Mouse (Mus musculus): ENCODE data around the gene Map3k5. TPM values are rescaled to one million over a fixed set of nuclear protein-coding genes. Genes with fewer than 3 reads are reported as not detected.

Gene Map3k5
- polyA plus RNA-seq, 1 experiment from 2014 or later = 1.3 TPM

DNA sequence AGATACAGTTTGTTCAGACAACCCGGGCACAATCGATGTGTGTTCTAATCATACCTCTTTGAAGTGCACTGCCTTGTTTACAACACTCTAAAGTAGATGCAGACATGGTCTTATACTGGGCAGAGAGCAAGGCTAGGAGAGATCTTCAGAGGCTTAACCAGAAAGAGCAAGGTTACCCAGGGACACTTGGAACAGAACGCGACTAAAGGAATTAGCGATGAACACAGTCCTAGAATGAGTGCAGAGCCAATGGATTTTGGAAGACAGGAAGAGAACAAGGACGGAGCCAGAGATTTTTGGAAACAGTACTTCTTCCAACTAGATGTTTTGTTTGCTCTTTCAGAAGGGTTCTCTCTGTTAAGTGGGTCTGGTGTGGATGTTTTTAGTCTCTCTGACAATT lies 137.4 kb downstream of the Map3k5 start:
- H3K9ac ChIP-seq = no peak overlapping the region
- no peaks in the 10 kb centered on the region for H3K9me3 ChIP-seq (replicated peaks)
- H3K4me3 ChIP-seq = no peak overlapping the region
- H3K27ac ChIP-seq = no peak overlapping the region
- WGBS (ENCODE audit: insufficient replicate concordance) = 86% methylated on average over 6 of the region's 6 CpGs
- no peaks in the 10 kb centered on the region for H3K36me3 ChIP-seq
- H3K27me3 ChIP-seq (replicated peaks) = no peaks in the 10 kb centered on the region
- H3K4me2 ChIP-seq = no peak overlapping the region
- H3K4me1 ChIP-seq = peaks cover 5% of the 10 kb centered on the region; the same call in 1 of the 2 replicates
- no peak for ATAC-seq

DNA sequence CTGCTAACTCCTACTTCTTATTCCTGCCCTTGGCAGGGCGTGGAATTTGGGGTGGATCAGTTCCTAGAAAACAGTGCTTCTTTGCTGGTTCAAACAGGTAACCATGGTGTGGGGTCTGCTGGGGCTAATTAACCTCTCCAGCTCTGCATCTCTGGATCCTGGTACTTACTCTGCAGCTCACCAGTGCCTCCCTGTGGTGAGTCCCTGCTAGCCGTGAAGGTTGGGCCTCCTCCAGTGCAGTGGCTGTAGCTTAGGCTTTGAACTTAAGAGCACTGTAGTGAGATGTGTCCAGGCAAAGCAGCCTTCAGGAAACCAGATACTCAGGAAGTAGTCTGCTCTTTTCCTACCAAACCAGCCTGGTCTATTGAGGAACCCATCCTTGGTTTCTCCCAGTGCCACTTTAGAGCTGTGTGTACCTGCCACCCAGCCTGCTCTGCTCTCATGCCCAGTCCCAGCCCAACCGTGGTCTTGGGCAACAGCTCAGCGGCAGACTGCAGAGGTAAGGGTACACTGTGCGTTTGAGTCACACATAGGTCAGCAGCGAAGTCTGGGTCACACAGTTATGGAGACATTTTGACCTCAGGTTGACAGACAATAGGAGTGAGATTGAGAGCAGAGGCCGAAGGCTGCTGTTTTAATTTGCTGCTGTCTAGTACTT lies 139.1 kb downstream of the Map3k5 start:
- Histone ChIP-seq H3K4me2 (no peak overlapping the region), H3K4me3 (no peak overlapping the region), H3K36me3 (no peaks in the 10 kb centered on the region), H3K27me3 (replicated peaks) (no peaks in the 10 kb centered on the region), H3K27ac (no peak overlapping the region), H3K9ac (no peak overlapping the region), H3K4me1 (peaks cover 11% of the 10 kb centered on the region; the same call in 1 of the 2 replicates), H3K9me3 (replicated peaks) (no peaks in the 10 kb centered on the region)
- ATAC-seq = peak; percentile 40; the same call in 1 of the 2 replicates
- 61% methylated on average over 7 of the region's 7 CpGs for WGBS (ENCODE audit: insufficient replicate concordance)

DNA sequence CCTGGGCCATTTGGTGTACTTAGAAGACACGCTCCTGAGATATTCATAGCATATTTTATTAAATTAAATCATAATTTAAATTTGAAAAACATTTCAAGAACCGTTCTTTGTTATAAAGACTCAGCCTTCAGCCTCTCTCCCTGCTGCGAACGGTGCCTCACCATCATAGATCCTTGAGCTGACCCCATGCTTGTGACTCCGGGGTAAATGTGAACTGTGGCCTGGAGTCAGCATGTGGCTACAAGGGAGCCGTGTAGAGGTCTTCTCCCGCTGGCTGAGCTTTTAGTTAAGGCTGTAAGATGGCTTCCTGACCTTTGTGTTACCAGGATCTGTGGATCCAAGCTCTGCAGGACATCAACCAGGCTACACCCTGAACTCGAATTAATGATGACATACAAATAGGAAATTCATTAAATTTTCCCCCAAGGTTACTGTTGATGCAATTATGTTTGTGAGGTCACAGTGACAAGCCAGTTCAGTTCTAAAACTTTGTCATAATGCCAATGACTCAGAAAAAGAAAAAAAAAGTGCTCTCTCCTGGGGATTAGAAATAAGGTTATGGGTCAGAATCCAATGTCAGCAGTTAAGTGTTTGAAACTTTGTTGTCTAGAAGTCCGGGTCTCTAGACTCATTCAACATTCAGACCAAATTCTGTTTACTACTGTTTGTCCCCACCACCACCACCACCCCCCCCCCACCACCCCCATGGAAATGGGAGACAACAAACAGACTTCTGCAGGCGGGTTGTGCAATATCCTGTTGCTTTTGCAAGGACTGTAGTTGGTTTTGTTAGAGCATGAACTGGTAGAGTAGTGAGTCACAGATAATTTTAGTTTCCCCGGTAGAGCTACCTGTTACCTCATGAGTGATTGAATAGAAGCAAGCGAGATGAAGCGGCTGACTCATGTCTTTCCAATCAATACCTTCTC lies 142.5 kb downstream of the Map3k5 start:
- Histone ChIP-seq H3K27ac (no peak overlapping the region), H3K4me3 (no peak overlapping the region), H3K4me2 (no peak overlapping the region), H3K9me3 (replicated peaks) (no peaks in the 10 kb centered on the region), H3K36me3 (no peaks in the 10 kb centered on the region), H3K27me3 (replicated peaks) (no peaks in the 10 kb centered on the region), H3K9ac (no peak overlapping the region), H3K4me1 (0 out of 2 replicates have a peak, but pooled peaks cover 6% of the 10 kb centered on the region)
- 58% methylated on average over 13 of the region's 13 CpGs for WGBS (ENCODE audit: insufficient replicate concordance)
- no peak for ATAC-seq

DNA sequence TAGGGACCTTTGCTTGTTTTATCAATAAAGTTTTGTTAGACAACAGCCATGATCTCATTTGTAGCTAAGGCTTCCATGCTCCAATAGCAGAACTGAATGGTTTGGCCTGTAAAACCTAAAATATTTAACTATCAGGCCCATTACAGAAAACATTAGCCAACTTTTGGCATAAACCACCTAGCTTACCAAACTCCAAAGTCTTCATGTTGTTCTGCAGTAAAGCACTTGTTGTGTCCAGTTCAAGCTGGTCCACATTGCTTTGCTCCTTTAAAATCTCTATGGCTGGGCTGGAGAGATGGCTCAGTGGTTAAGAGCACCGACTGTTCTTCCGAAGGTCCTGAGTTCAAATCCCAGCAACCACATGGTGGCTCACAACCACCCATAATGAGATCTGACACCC lies 144.1 kb downstream of the Map3k5 start:
- Histone ChIP-seq H3K9me3 (replicated peaks) (no peaks in the 10 kb centered on the region), H3K4me1 (0 out of 2 replicates have a peak, but pooled peaks cover 6% of the 10 kb centered on the region), H3K36me3 (no peaks in the 10 kb centered on the region; the same call in 1 of the 2 replicates), H3K27ac (no peak overlapping the region), H3K4me2 (no peak overlapping the region), H3K9ac (no peak overlapping the region), H3K4me3 (no peak overlapping the region), H3K27me3 (replicated peaks) (no peaks in the 10 kb centered on the region)
- 75% methylated on average over 2 of the region's 2 CpGs for WGBS (ENCODE audit: insufficient replicate concordance)
- ATAC-seq = no peak

DNA sequence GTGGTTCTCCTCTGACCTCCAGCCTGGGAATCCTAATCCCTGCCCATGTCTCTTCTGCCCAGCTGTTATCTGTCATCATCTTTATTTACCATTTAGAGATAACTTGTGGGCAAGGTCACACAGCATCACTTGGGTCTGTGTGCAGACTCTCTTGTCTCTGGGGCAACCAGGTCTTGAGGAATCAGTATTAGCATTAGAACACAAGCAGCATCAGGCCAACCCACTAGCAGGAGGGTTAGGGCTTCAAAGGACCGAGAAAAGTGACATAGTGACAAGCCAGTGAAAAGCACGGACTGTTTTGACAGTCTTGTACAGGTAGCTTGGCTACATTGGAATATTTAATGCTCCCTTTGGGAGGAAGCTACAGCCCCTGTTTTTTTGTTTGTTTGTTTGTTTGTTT lies 153.6 kb downstream of the Map3k5 start:
- no peaks in the 10 kb centered on the region for H3K27me3 ChIP-seq (replicated peaks)
- H3K4me3 ChIP-seq = no peak overlapping the region
- 80% methylated on average over 2 of the region's 2 CpGs for WGBS (ENCODE audit: insufficient replicate concordance)
- no peak for ATAC-seq
- no peaks in the 10 kb centered on the region for H3K9me3 ChIP-seq (replicated peaks)
- H3K27ac ChIP-seq = no peak overlapping the region
- no peaks in the 10 kb centered on the region for H3K36me3 ChIP-seq
- no peak overlapping the region for H3K9ac ChIP-seq
- H3K4me2 ChIP-seq = no peak overlapping the region
- H3K4me1 ChIP-seq = peaks cover 6% of the 10 kb centered on the region; the same call in 1 of the 2 replicates

DNA sequence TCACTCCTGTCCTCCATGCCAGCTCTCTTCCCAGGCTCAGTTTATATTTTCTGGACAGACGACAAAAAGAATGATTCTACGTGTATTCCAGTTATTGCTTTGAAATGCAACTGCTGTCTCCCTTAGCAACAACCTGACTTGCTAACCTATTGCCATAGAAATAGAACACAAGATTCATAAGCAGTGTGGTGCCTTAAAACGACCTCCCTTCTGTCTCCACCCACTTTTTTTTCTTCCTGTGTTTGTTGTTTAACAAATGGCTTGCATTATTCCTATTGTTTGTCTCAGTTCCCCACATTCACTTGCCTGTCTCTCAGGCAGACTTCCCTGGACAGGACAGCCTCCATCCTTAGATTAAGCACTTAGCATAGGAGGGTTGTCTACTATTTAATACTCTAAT lies 154.8 kb downstream of the Map3k5 start:
- Histone ChIP-seq H3K9me3 (replicated peaks) (no peaks in the 10 kb centered on the region), H3K4me1 (peaks cover 6% of the 10 kb centered on the region; the same call in 1 of the 2 replicates), H3K27me3 (replicated peaks) (no peaks in the 10 kb centered on the region), H3K4me3 (no peak overlapping the region), H3K4me2 (no peak overlapping the region), H3K36me3 (no peaks in the 10 kb centered on the region), H3K9ac (no peak overlapping the region), H3K27ac (no peak overlapping the region)
- 55% methylated on average over 3 of the region's 3 CpGs for WGBS (ENCODE audit: insufficient replicate concordance)
- no peak for ATAC-seq

- no peak overlapping the region for H3K4me2 ChIP-seq
- no peak overlapping the region for H3K4me3 ChIP-seq
- H3K36me3 ChIP-seq = no peaks in the 10 kb centered on the region
- H3K27me3 ChIP-seq (replicated peaks) = no peaks in the 10 kb centered on the region
- no peak overlapping the region for H3K27ac ChIP-seq
- H3K9me3 ChIP-seq (replicated peaks) = no peaks in the 10 kb centered on the region
- H3K4me1 ChIP-seq = peaks cover 6% of the 10 kb centered on the region; the same call in 1 of the 2 replicates
- ATAC-seq = no peak
- H3K9ac ChIP-seq = no peak overlapping the region
- WGBS (ENCODE audit: insufficient replicate concordance) = 81% methylated on average over 11 of the region's 11 CpGs
Observed at GRCm38 (mm10) chr10:20090171-20090570, 155.9 kb downstream of the Map3k5 start.

DNA sequence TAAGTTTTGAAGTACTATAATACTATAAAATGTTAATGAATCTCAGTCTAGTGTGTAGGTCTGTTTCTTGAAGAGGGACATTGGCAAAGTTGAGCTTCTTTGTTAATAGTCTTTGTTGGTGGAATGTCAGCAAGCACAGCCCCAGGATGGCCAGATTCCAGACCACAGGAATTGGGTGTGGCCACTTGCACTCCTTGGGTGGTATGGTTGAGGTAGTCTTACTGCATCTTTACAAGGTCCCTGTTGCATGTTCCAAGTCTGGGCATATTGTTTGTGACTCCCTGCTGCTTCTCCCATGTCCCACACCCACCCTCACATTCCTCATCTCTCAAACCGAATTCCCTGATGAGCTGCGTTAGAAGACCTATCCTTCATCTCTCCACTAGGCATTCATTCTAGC lies 157.1 kb downstream of the Map3k5 start:
- no peak overlapping the region for H3K27ac ChIP-seq
- no peak overlapping the region for H3K4me3 ChIP-seq
- H3K27me3 ChIP-seq (replicated peaks) = no peaks in the 10 kb centered on the region
- ATAC-seq = no peak
- no peaks in the 10 kb centered on the region for H3K36me3 ChIP-seq
- no peak overlapping the region for H3K4me2 ChIP-seq
- 81% methylated on average over 2 of the region's 2 CpGs for WGBS (ENCODE audit: insufficient replicate concordance)
- no peaks in the 10 kb centered on the region for H3K9me3 ChIP-seq (replicated peaks)
- peaks cover 6% of the 10 kb centered on the region; the same call in 1 of the 2 replicates for H3K4me1 ChIP-seq
- H3K9ac ChIP-seq = no peak overlapping the region

GRCm38 (mm10) chr10:20092371-20092770 lies 158.1 kb downstream of the Map3k5 start:
- H3K9ac ChIP-seq = no peak overlapping the region
- H3K4me3 ChIP-seq = no peak overlapping the region
- no peak overlapping the region for H3K27ac ChIP-seq
- H3K36me3 ChIP-seq = no peaks in the 10 kb centered on the region
- ATAC-seq = no peak
- H3K27me3 ChIP-seq (replicated peaks) = no peaks in the 10 kb centered on the region
- no peaks in the 10 kb centered on the region for H3K9me3 ChIP-seq (replicated peaks)
- H3K4me2 ChIP-seq = no peak overlapping the region
- WGBS (ENCODE audit: insufficient replicate concordance) = 74% methylated on average over 3 of the region's 3 CpGs
- H3K4me1 ChIP-seq = peaks cover 6% of the 10 kb centered on the region; the same call in 1 of the 2 replicates

- Histone ChIP-seq H3K4me1 (peaks cover 11% of the 10 kb centered on the region), H3K4me3 (no peak overlapping the region), H3K4me2 (no peak overlapping the region), H3K27ac (no peak overlapping the region), H3K9me3 (replicated peaks) (no peaks in the 10 kb centered on the region), H3K36me3 (no peaks in the 10 kb centered on the region), H3K27me3 (replicated peaks) (no peaks in the 10 kb centered on the region), H3K9ac (no peak overlapping the region)
- 74% methylated on average over 6 of the region's 6 CpGs for WGBS (ENCODE audit: insufficient replicate concordance)
- no peak for ATAC-seq
Observed at GRCm38 (mm10) chr10:20101456-20101855, 167.2 kb downstream of the Map3k5 start.

DNA sequence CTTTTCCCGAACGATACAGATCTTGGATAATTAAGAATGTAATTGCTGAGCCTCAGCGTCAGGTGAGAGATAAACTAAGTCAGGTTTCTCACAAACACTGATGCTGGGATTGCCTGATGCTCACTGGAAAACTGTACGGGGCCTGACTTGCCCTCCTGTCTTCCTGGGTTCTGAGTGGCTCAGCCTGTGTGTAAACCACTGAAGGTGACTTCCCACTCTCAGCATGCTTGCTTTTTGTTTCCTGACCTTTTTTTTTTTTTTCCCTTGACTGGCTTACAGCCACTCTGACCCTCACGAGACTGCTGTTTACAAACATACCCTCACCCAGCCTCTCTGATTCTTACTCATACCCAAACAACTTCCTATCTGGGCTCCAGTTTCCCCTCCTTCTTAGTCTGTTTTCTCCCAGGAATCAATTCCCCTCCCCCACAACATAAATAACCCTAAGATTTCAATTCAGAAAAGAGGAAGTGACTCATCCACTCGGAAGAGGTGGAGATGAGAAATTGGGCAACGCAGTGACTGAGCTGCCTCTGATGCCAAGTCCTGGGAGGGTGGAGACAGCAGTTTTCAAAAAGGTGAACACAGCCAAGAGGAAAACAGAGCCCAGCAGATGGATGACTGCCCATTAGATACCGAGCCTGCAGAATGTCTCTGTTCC lies 170.1 kb downstream of the Map3k5 start:
- Histone ChIP-seq H3K4me2 (no peak overlapping the region), H3K4me1 (peaks cover 11% of the 10 kb centered on the region), H3K36me3 (no peaks in the 10 kb centered on the region), H3K27me3 (replicated peaks) (no peaks in the 10 kb centered on the region), H3K9ac (no peak overlapping the region), H3K9me3 (replicated peaks) (no peaks in the 10 kb centered on the region), H3K27ac (no peak overlapping the region), H3K4me3 (no peak overlapping the region)
- ATAC-seq = no peak
- WGBS (ENCODE audit: insufficient replicate concordance) = 41% methylated on average over 8 of the region's 8 CpGs

DNA sequence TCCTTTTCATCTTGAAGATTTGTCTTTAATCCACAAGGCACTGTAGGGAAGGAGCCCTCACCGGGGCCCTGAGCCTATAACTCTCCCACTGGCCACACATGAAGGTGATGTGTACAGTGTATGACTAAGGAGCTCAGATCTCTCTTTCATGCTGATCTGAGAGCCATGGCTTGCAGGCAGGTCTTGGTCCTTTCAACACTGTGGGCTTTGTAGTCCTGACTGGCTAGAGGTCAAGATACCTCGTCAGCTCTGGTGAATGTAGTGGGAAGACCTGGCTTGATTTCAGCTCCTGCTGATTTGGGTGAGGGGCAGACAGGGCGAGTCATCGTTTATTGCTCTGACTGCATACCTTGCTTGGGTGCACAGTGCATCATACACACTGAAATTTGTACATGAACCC lies 171.3 kb downstream of the Map3k5 start:
- Histone ChIP-seq H3K4me2 (no peak overlapping the region), H3K9ac (no peak overlapping the region), H3K4me1 (peaks cover 14% of the 10 kb centered on the region), H3K27ac (no peak overlapping the region), H3K36me3 (no peaks in the 10 kb centered on the region), H3K9me3 (replicated peaks) (no peaks in the 10 kb centered on the region), H3K27me3 (replicated peaks) (no peaks in the 10 kb centered on the region), H3K4me3 (no peak overlapping the region)
- 70% methylated on average over 4 of the region's 4 CpGs for WGBS (ENCODE audit: insufficient replicate concordance)
- ATAC-seq = no peak
